8 mouse cellular contexts compared by ENCODE assay signal in genomic region chr17:33759767-33760254, GRCm38 (mm10). TPM values are rescaled to one million over a fixed set of nuclear protein-coding genes. Genes with fewer than 3 reads are reported as not detected.
A peak's percentile ranks its signal among the peaks of the same experiment; 100 is the strongest.
DNase-seq lines count a peak whose midpoint lies in the region; ATAC-seq lines count a peak whose summit lies in the region.

No protein-coding gene starts in this region.

- 0% methylated on average over 35 of the region's 38 CpGs for WGBS in hindbrain, embryonic 15.5 days

- H3K4me1 ChIP-seq in hindbrain, embryonic 15.5 days (replicated peaks) = peaks cover 47% of the 10 kb centered on the region

- no peaks in the 10 kb centered on the region for H3K27me3 ChIP-seq in hindbrain, embryonic 15.5 days

- no peaks in the 10 kb centered on the region for H3K36me3 ChIP-seq in hindbrain, embryonic 15.5 days

- H3K4me2 ChIP-seq in hindbrain, embryonic 15.5 days = peak overlapping the region; percentile 81

- peak; percentile 86 for DNase-seq in T-cell, adult 2 months (ENCODE audit: low spot score)
- peak; percentile 79 to 86 for DNase-seq in cerebellum, postnatal 36 days
- DNase-seq in frontal cortex, postnatal 36 days (ENCODE audit: low spot score in 2 of 2) = peak; percentile 83 to 88
- peak; percentile 84 for DNase-seq in left cerebral cortex, adult 11 months (ENCODE audit: low spot score)
- peak; percentile 97 for DNase-seq in lung, postnatal 36 days
- peak; percentile 90 for DNase-seq in retina, embryonic 14.5 days (ENCODE audit: low spot score)
- DNase-seq in thymus, postnatal 36 days = peak; percentile 95

- peak overlapping the region; percentile 92 for H3K9ac ChIP-seq in hindbrain, embryonic 15.5 days

- no peaks in the 10 kb centered on the region for H3K9me3 ChIP-seq in hindbrain, embryonic 15.5 days

- H3K4me3 ChIP-seq in hindbrain, embryonic 15.5 days = peak overlapping the region; percentile 59

- ATAC-seq in hindbrain, embryonic 15.5 days (ENCODE audit: low FRiP score, low read depth) = peak; percentile 77

- peak overlapping the region; percentile 97 for H3K27ac ChIP-seq in hindbrain, embryonic 15.5 days (replicated peaks)

RNA-seq across cellular contexts. Expression of gene Rab11b, which starts 0.5 kb away (rescaled TPM):
- 590 and 595 TPM in 2 replicates for polyA plus RNA-seq in hindbrain, embryonic 15.5 days (2015; fragmentation: Nextera tagmentation; extraction: Ambion mirVana)

RNA-seq across cellular contexts. Expression of gene Angptl4, which starts 21.8 kb away (rescaled TPM):
- 23.2 and 23.9 TPM in 2 replicates for polyA plus RNA-seq in hindbrain, embryonic 15.5 days (2015; fragmentation: Nextera tagmentation; extraction: Ambion mirVana)

RNA-seq across cellular contexts. Expression of gene March2, which starts 41.3 kb away (rescaled TPM):
- polyA plus RNA-seq in hindbrain, embryonic 15.5 days (2015; fragmentation: Nextera tagmentation; extraction: Ambion mirVana) = 84.6 and 86.7 TPM in 2 replicates

RNA-seq across cellular contexts. Expression of gene Kank3, which starts 50.5 kb away (rescaled TPM):
- 50.4 and 57.1 TPM in 2 replicates for polyA plus RNA-seq in hindbrain, embryonic 15.5 days (2015; fragmentation: Nextera tagmentation; extraction: Ambion mirVana)

Comparison
In these comparisons a context has a peak if more than half of its experiments do, and no peak if none do; other contexts are left out.
1. Peak in every context shown above with its lines: DNase-seq, ATAC-seq, H3K4me3 ChIP-seq and H3K27ac ChIP-seq.